Mouse (Mus musculus): Measurements from ENCODE around the gene Cwh43.

GRCm38 (mm10) chr5:73381976-73382540 is 23.8 kb upstream of the Cwh43 start:
- TF ChIP-seq CTCF (IDR thresholded peaks at IDR 0.05; ENCODE audit: low read depth), result no peak
- no peak for TF ChIP-seq EP300 (IDR thresholded peaks at IDR 0.05; ENCODE audit: low read depth)
